Mouse (Mus musculus) liver, adult 2 months (tissue): ENCODE results near the gene Nudt9.

Experiments used
- CTCF ChIP-seq: fragments of 200-500 bp; IDR thresholded peaks from 2 replicates; pipeline ENCODE4 v1.5.1; 2011; ENCODE audit warnings: low read depth, low read length, control low read depth
- POLR2A ChIP-seq: fragments of 200-500 bp; IDR thresholded peaks from 2 replicates; pipeline ENCODE4 v1.6.1; 2011; ENCODE audit warnings: low read length, control low read depth; ENCODE audit not compliant: insufficient read depth; ENCODE audit errors: extremely low read depth

- TF ChIP-seq CTCF (no peak), POLR2A (no peak)
Observed at GRCm38 (mm10) chr5:104112511-104112910, 66.4 kb downstream of the Nudt9 start.
